Mouse (Mus musculus): ENCODE measurements around the gene Pxylp1. TPM values are rescaled to one million over a fixed set of nuclear protein-coding genes. Genes with fewer than 3 reads are reported as not detected.

Gene Pxylp1
- total and polyA plus RNA-seq, 3 experiments: 0.22 TPM; not detected in 2

GRCm38 (mm10) chr9:96878464-96878863 lies 14.0 kb downstream of the Pxylp1 start:
- Histone ChIP-seq H3K4me3 (ENCODE audit: low read depth, low read length) (no peak overlapping the region), H3K27me3 (ENCODE audit: insufficient read depth, low read length) (peaks cover 3% of the 10 kb centered on the region; the same call in 1 of the 2 replicates), H3K36me3 (replicated peaks) (no peaks in the 10 kb centered on the region), H3K9me3 (replicated peaks) (no peaks in the 10 kb centered on the region), H3K4me1 (ENCODE audit: insufficient read depth, low read depth, low read length) (no peaks in the 10 kb centered on the region)
- TF ChIP-seq GATA2 (IDR thresholded peaks at IDR 0.05; ENCODE audit: borderline replicate concordance, low read depth, low read length) (no peak), CTCF (IDR thresholded peaks at IDR 0.05; ENCODE audit: low read depth, low read length) (no peak), POLR2AphosphoS5 (IDR thresholded peaks at IDR 0.05; ENCODE audit: insufficient replicate concordance, low read depth, low read length) (no peak), GATA1 (IDR thresholded peaks at IDR 0.05; ENCODE audit: borderline replicate concordance, low read length) (no peak), TAL1 (conservative IDR thresholded peaks at IDR 0.05; ENCODE audit: low read depth, low read length) (no peak)
- DNase-seq (ENCODE audit: low spot score) (no peak), ATAC-seq (ENCODE audit: extremely low read depth, insufficient number of reproducible peaks, low FRiP score, poor library complexity, severe bottlenecking) (no peak)

GRCm38 (mm10) chr9:96875704-96876103 lies 16.8 kb downstream of the Pxylp1 start:
- Histone ChIP-seq H3K27me3 (ENCODE audit: insufficient read depth, low read length) (peaks cover 3% of the 10 kb centered on the region; the same call in 1 of the 2 replicates), H3K4me3 (ENCODE audit: low read depth, low read length) (no peak overlapping the region), H3K9me3 (replicated peaks) (no peaks in the 10 kb centered on the region), H3K36me3 (replicated peaks) (no peaks in the 10 kb centered on the region), H3K4me1 (ENCODE audit: insufficient read depth, low read depth, low read length) (no peaks in the 10 kb centered on the region)
- TF ChIP-seq CTCF (IDR thresholded peaks at IDR 0.05; ENCODE audit: low read depth, low read length) (no peak), GATA1 (IDR thresholded peaks at IDR 0.05; ENCODE audit: borderline replicate concordance, low read length) (no peak), GATA2 (IDR thresholded peaks at IDR 0.05; ENCODE audit: borderline replicate concordance, low read depth, low read length) (no peak), POLR2AphosphoS5 (IDR thresholded peaks at IDR 0.05; ENCODE audit: insufficient replicate concordance, low read depth, low read length) (no peak), TAL1 (conservative IDR thresholded peaks at IDR 0.05; ENCODE audit: low read depth, low read length) (no peak)
- DNase-seq (ENCODE audit: low spot score) (no peak), ATAC-seq (ENCODE audit: extremely low read depth, insufficient number of reproducible peaks, low FRiP score, poor library complexity, severe bottlenecking) (no peak)

GRCm38 (mm10) chr9:96873082-96873481 lies 19.4 kb downstream of the Pxylp1 start:
- no peaks in the 10 kb centered on the region for H3K4me1 ChIP-seq (ENCODE audit: insufficient read depth, low read depth, low read length)
- TF ChIP-seq POLR2AphosphoS5 (IDR thresholded peaks at IDR 0.05; ENCODE audit: insufficient replicate concordance, low read depth, low read length) (no peak), CTCF (IDR thresholded peaks at IDR 0.05; ENCODE audit: low read depth, low read length) (peak; percentile 26; the same call in 1 of the 2 replicates)
- H3K4me3 ChIP-seq (ENCODE audit: low read depth, low read length): no peak overlapping the region
- no peaks in the 10 kb centered on the region for H3K9me3 ChIP-seq (replicated peaks)
- no peaks in the 10 kb centered on the region for H3K27me3 ChIP-seq (ENCODE audit: insufficient read depth, low read length)
- ATAC-seq (ENCODE audit: extremely low read depth, insufficient number of reproducible peaks, low FRiP score, poor library complexity, severe bottlenecking) (no peak), DNase-seq (ENCODE audit: low spot score) (no peak)
- no peaks in the 10 kb centered on the region for H3K36me3 ChIP-seq (replicated peaks)

- no peaks in the 10 kb centered on the region for H3K4me1 ChIP-seq (ENCODE audit: insufficient read depth, low read depth, low read length)
- ATAC-seq (ENCODE audit: extremely low read depth, insufficient number of reproducible peaks, low FRiP score, poor library complexity, severe bottlenecking) (no peak), DNase-seq (ENCODE audit: low spot score) (no peak)
- no peaks in the 10 kb centered on the region for H3K36me3 ChIP-seq (replicated peaks)
- TF ChIP-seq CTCF (IDR thresholded peaks at IDR 0.05; ENCODE audit: low read depth, low read length): no peak
- no peak for TF ChIP-seq POLR2AphosphoS5 (IDR thresholded peaks at IDR 0.05; ENCODE audit: insufficient replicate concordance, low read depth, low read length)
- no peak for TF ChIP-seq GATA2 (IDR thresholded peaks at IDR 0.05; ENCODE audit: borderline replicate concordance, low read depth, low read length)
- TF ChIP-seq GATA1 (IDR thresholded peaks at IDR 0.05; ENCODE audit: borderline replicate concordance, low read length): no peak
- no peak for TF ChIP-seq TAL1 (conservative IDR thresholded peaks at IDR 0.05; ENCODE audit: low read depth, low read length)
- H3K27me3 ChIP-seq (ENCODE audit: insufficient read depth, low read length): no peaks in the 10 kb centered on the region
- H3K4me3 ChIP-seq (ENCODE audit: low read depth, low read length): no peak overlapping the region
- no peaks in the 10 kb centered on the region for H3K9me3 ChIP-seq (replicated peaks)
Observed at GRCm38 (mm10) chr9:96870104-96870503, 22.4 kb downstream of the Pxylp1 start.

GRCm38 (mm10) chr9:96869542-96869941 lies 22.9 kb downstream of the Pxylp1 start:
- H3K36me3 ChIP-seq (replicated peaks): no peaks in the 10 kb centered on the region
- DNase-seq (ENCODE audit: low spot score) (no peak), ATAC-seq (ENCODE audit: extremely low read depth, insufficient number of reproducible peaks, low FRiP score, poor library complexity, severe bottlenecking) (no peak)
- H3K9me3 ChIP-seq (replicated peaks): no peaks in the 10 kb centered on the region
- no peaks in the 10 kb centered on the region for H3K4me1 ChIP-seq (ENCODE audit: insufficient read depth, low read depth, low read length)
- H3K27me3 ChIP-seq (ENCODE audit: insufficient read depth, low read length): no peaks in the 10 kb centered on the region
- no peak overlapping the region for H3K4me3 ChIP-seq (ENCODE audit: low read depth, low read length)
- TF ChIP-seq GATA2 (IDR thresholded peaks at IDR 0.05; ENCODE audit: borderline replicate concordance, low read depth, low read length) (no peak), POLR2AphosphoS5 (IDR thresholded peaks at IDR 0.05; ENCODE audit: insufficient replicate concordance, low read depth, low read length) (no peak), CTCF (IDR thresholded peaks at IDR 0.05; ENCODE audit: low read depth, low read length) (no peak), GATA1 (IDR thresholded peaks at IDR 0.05; ENCODE audit: borderline replicate concordance, low read length) (no peak), TAL1 (conservative IDR thresholded peaks at IDR 0.05; ENCODE audit: low read depth, low read length) (no peak)

GRCm38 (mm10) chr9:96868546-96868945 lies 23.9 kb downstream of the Pxylp1 start:
- no peaks in the 10 kb centered on the region for H3K4me1 ChIP-seq (ENCODE audit: insufficient read depth, low read depth, low read length)
- H3K9me3 ChIP-seq (replicated peaks): no peaks in the 10 kb centered on the region
- H3K27me3 ChIP-seq (ENCODE audit: insufficient read depth, low read length): no peaks in the 10 kb centered on the region
- ATAC-seq (ENCODE audit: extremely low read depth, insufficient number of reproducible peaks, low FRiP score, poor library complexity, severe bottlenecking): no peak
- H3K4me3 ChIP-seq (ENCODE audit: low read depth, low read length): no peak overlapping the region
- no peak for DNase-seq (ENCODE audit: low spot score)
- no peaks in the 10 kb centered on the region for H3K36me3 ChIP-seq (replicated peaks)
- no peak for TF ChIP-seq GATA1 (IDR thresholded peaks at IDR 0.05; ENCODE audit: borderline replicate concordance, low read length)

- H3K4me1 ChIP-seq (ENCODE audit: insufficient read depth, low read depth, low read length): no peaks in the 10 kb centered on the region
- ATAC-seq (ENCODE audit: extremely low read depth, insufficient number of reproducible peaks, low FRiP score, poor library complexity, severe bottlenecking) (no peak), DNase-seq (ENCODE audit: low spot score) (no peak)
- no peaks in the 10 kb centered on the region for H3K27me3 ChIP-seq (ENCODE audit: insufficient read depth, low read length)
- H3K4me3 ChIP-seq (ENCODE audit: low read depth, low read length): no peak overlapping the region
- TF ChIP-seq POLR2AphosphoS5 (IDR thresholded peaks at IDR 0.05; ENCODE audit: insufficient replicate concordance, low read depth, low read length) (no peak), CTCF (IDR thresholded peaks at IDR 0.05; ENCODE audit: low read depth, low read length) (no peak), GATA1 (IDR thresholded peaks at IDR 0.05; ENCODE audit: borderline replicate concordance, low read length) (no peak), TAL1 (conservative IDR thresholded peaks at IDR 0.05; ENCODE audit: low read depth, low read length) (no peak), GATA2 (IDR thresholded peaks at IDR 0.05; ENCODE audit: borderline replicate concordance, low read depth, low read length) (no peak)
- no peaks in the 10 kb centered on the region for H3K9me3 ChIP-seq (replicated peaks)
- no peaks in the 10 kb centered on the region for H3K36me3 ChIP-seq (replicated peaks)
Observed at GRCm38 (mm10) chr9:96867165-96867564, 25.3 kb downstream of the Pxylp1 start.

Data from G1E (cell line).